Mouse (Mus musculus): ENCODE measurements around the gene Commd3. TPM values are rescaled to one million over a fixed set of nuclear protein-coding genes. Genes with fewer than 3 reads are reported as not detected.
A peak's percentile ranks its signal among the peaks of the same experiment; 100 is the strongest.

Commd3 gene
- polyA plus RNA-seq (2015; fragmentation: Nextera tagmentation; extraction: Ambion mirVana) = 194 and 201 TPM in 2 replicates

GRCm38 (mm10) chr2:18672133-18672765, at the start of gene Commd3:
Gene Commd3 (plus strand): TSS chr2:18672384.
- under 1% methylated on average over 90 of the region's 91 CpGs for WGBS

GRCm38 (mm10) chr2:18623219-18623618, 49.0 kb upstream of the Commd3 start:
- Histone ChIP-seq H3K4me2 (ENCODE audit: low read depth, low read length) (no peak overlapping the region), H3K9ac (ENCODE audit: low read length) (no peak overlapping the region), H3K36me3 (ENCODE audit: control insufficient read depth, insufficient read depth) (no peaks in the 10 kb centered on the region), H3K27me3 (ENCODE audit: control insufficient read depth, insufficient read depth, low read length) (no peaks in the 10 kb centered on the region), H3K4me3 (ENCODE audit: low read length) (no peak overlapping the region), H3K27ac (ENCODE audit: low read length) (no peak overlapping the region), H3K9me3 (replicated peaks; ENCODE audit: control insufficient read depth, low read length) (no peaks in the 10 kb centered on the region), H3K4me1 (ENCODE audit: control insufficient read depth, insufficient read depth, low read length) (no peaks in the 10 kb centered on the region)
- ATAC-seq (replicated peaks; ENCODE audit: extremely low read depth, insufficient read depth, low FRiP score) = no peak
- WGBS = 72% methylated on average over 10 of the region's 10 CpGs

More at GRCm38 (mm10) chr2:18672133-18672765, at the start of gene Commd3:
- H3K27ac ChIP-seq (ENCODE audit: low read length) = peak within 1 kb of the TSS; percentile 98
- no peaks in the 10 kb centered on the region for H3K9me3 ChIP-seq (replicated peaks; ENCODE audit: control insufficient read depth, low read length)
- H3K4me1 ChIP-seq (ENCODE audit: control insufficient read depth, insufficient read depth, low read length) = peaks cover 13% of the 10 kb centered on the region
- H3K27me3 ChIP-seq (ENCODE audit: control insufficient read depth, insufficient read depth, low read length) = no peaks in the 10 kb centered on the region
- peak; percentile 83 for ATAC-seq (replicated peaks; ENCODE audit: extremely low read depth, insufficient read depth, low FRiP score)
- H3K36me3 ChIP-seq (ENCODE audit: control insufficient read depth, insufficient read depth) = no peaks in the 10 kb centered on the region
- peak within 1 kb of the TSS; percentile 94 for H3K4me3 ChIP-seq (ENCODE audit: low read length)
- peak within 1 kb of the TSS; percentile 92 for H3K4me2 ChIP-seq (ENCODE audit: low read depth, low read length)
- peak within 1 kb of the TSS; percentile 99 for H3K9ac ChIP-seq (ENCODE audit: low read length)

- H3K9me3 ChIP-seq (replicated peaks; ENCODE audit: control insufficient read depth, low read length) = no peaks in the 10 kb centered on the region
- no peak overlapping the region for H3K27ac ChIP-seq (ENCODE audit: low read length)
- H3K4me3 ChIP-seq (ENCODE audit: low read length) = no peak overlapping the region
- 64% methylated on average over 5 of the region's 5 CpGs for WGBS
- H3K36me3 ChIP-seq (ENCODE audit: control insufficient read depth, insufficient read depth) = no peaks in the 10 kb centered on the region
- H3K9ac ChIP-seq (ENCODE audit: low read length) = no peak overlapping the region
- H3K4me2 ChIP-seq (ENCODE audit: low read depth, low read length) = no peak overlapping the region
- H3K4me1 ChIP-seq (ENCODE audit: control insufficient read depth, insufficient read depth, low read length) = no peaks in the 10 kb centered on the region
- no peaks in the 10 kb centered on the region for H3K27me3 ChIP-seq (ENCODE audit: control insufficient read depth, insufficient read depth, low read length)
- ATAC-seq (replicated peaks; ENCODE audit: extremely low read depth, insufficient read depth, low FRiP score) = no peak
Observed at GRCm38 (mm10) chr2:18630547-18630946, 41.6 kb upstream of the Commd3 start.

GRCm38 (mm10) chr2:18635052-18635451, 37.1 kb upstream of the Commd3 start:
- H3K36me3 ChIP-seq (ENCODE audit: control insufficient read depth, insufficient read depth) = no peaks in the 10 kb centered on the region
- no peaks in the 10 kb centered on the region for H3K9me3 ChIP-seq (replicated peaks; ENCODE audit: control insufficient read depth, low read length)
- no peak overlapping the region for H3K4me2 ChIP-seq (ENCODE audit: low read depth, low read length)
- H3K9ac ChIP-seq (ENCODE audit: low read length) = no peak overlapping the region
- no peak overlapping the region for H3K27ac ChIP-seq (ENCODE audit: low read length)
- H3K27me3 ChIP-seq (ENCODE audit: control insufficient read depth, insufficient read depth, low read length) = no peaks in the 10 kb centered on the region
- no peaks in the 10 kb centered on the region for H3K4me1 ChIP-seq (ENCODE audit: control insufficient read depth, insufficient read depth, low read length)
- no peak for ATAC-seq (replicated peaks; ENCODE audit: extremely low read depth, insufficient read depth, low FRiP score)
- WGBS = 70% methylated on average over 8 of the region's 8 CpGs
- no peak overlapping the region for H3K4me3 ChIP-seq (ENCODE audit: low read length)

GRCm38 (mm10) chr2:18648563-18648962, 23.6 kb upstream of the Commd3 start:
- ATAC-seq (replicated peaks; ENCODE audit: extremely low read depth, insufficient read depth, low FRiP score) = no peak
- H3K36me3 ChIP-seq (ENCODE audit: control insufficient read depth, insufficient read depth) = no peaks in the 10 kb centered on the region
- H3K27ac ChIP-seq (ENCODE audit: low read length) = no peak overlapping the region
- H3K27me3 ChIP-seq (ENCODE audit: control insufficient read depth, insufficient read depth, low read length) = no peaks in the 10 kb centered on the region
- no peak overlapping the region for H3K9ac ChIP-seq (ENCODE audit: low read length)
- no peak overlapping the region for H3K4me3 ChIP-seq (ENCODE audit: low read length)
- H3K4me1 ChIP-seq (ENCODE audit: control insufficient read depth, insufficient read depth, low read length) = no peaks in the 10 kb centered on the region
- no peaks in the 10 kb centered on the region for H3K9me3 ChIP-seq (replicated peaks; ENCODE audit: control insufficient read depth, low read length)
- H3K4me2 ChIP-seq (ENCODE audit: low read depth, low read length) = no peak overlapping the region
- WGBS = 86% methylated on average over 3 of the region's 4 CpGs

- no peaks in the 10 kb centered on the region for H3K4me1 ChIP-seq (ENCODE audit: control insufficient read depth, insufficient read depth, low read length)
- H3K36me3 ChIP-seq (ENCODE audit: control insufficient read depth, insufficient read depth) = no peaks in the 10 kb centered on the region
- no peaks in the 10 kb centered on the region for H3K9me3 ChIP-seq (replicated peaks; ENCODE audit: control insufficient read depth, low read length)
- H3K4me2 ChIP-seq (ENCODE audit: low read depth, low read length) = no peak overlapping the region
- H3K9ac ChIP-seq (ENCODE audit: low read length) = no peak overlapping the region
- 61% methylated on average over 5 of the region's 5 CpGs for WGBS
- no peak overlapping the region for H3K4me3 ChIP-seq (ENCODE audit: low read length)
- H3K27ac ChIP-seq (ENCODE audit: low read length) = no peak overlapping the region
- no peak for ATAC-seq (replicated peaks; ENCODE audit: extremely low read depth, insufficient read depth, low FRiP score)
- H3K27me3 ChIP-seq (ENCODE audit: control insufficient read depth, insufficient read depth, low read length) = no peaks in the 10 kb centered on the region
Observed at GRCm38 (mm10) chr2:18654821-18655220, 17.4 kb upstream of the Commd3 start.

- ATAC-seq (replicated peaks; ENCODE audit: extremely low read depth, insufficient read depth, low FRiP score) = no peak
- Histone ChIP-seq H3K27me3 (ENCODE audit: control insufficient read depth, insufficient read depth, low read length) (no peaks in the 10 kb centered on the region), H3K9ac (ENCODE audit: low read length) (no peak overlapping the region), H3K36me3 (ENCODE audit: control insufficient read depth, insufficient read depth) (no peaks in the 10 kb centered on the region), H3K4me3 (ENCODE audit: low read length) (no peak overlapping the region), H3K27ac (ENCODE audit: low read length) (no peak overlapping the region), H3K9me3 (replicated peaks; ENCODE audit: control insufficient read depth, low read length) (no peaks in the 10 kb centered on the region), H3K4me1 (ENCODE audit: control insufficient read depth, insufficient read depth, low read length) (no peaks in the 10 kb centered on the region), H3K4me2 (ENCODE audit: low read depth, low read length) (no peak overlapping the region)
- WGBS = 88% methylated on average over 3 of the region's 3 CpGs
Observed at GRCm38 (mm10) chr2:18664003-18664402, 8.2 kb upstream of the Commd3 start.

- no peak overlapping the region for H3K4me2 ChIP-seq (ENCODE audit: low read depth, low read length)
- ATAC-seq (replicated peaks; ENCODE audit: extremely low read depth, insufficient read depth, low FRiP score) = no peak
- 41% methylated on average over 6 of the region's 6 CpGs for WGBS
Observed at GRCm38 (mm10) chr2:18671041-18671440, 1.1 kb upstream of the Commd3 start.

GRCm38 (mm10) chr2:18672766-18673164, 581 bp downstream of the Commd3 start:
- no peaks in the 10 kb centered on the region for H3K9me3 ChIP-seq (replicated peaks; ENCODE audit: control insufficient read depth, low read length)
- H3K4me1 ChIP-seq (ENCODE audit: control insufficient read depth, insufficient read depth, low read length) = peaks cover 13% of the 10 kb centered on the region
- H3K27ac ChIP-seq (ENCODE audit: low read length) = peak overlapping the region; percentile 98
- no peaks in the 10 kb centered on the region for H3K27me3 ChIP-seq (ENCODE audit: control insufficient read depth, insufficient read depth, low read length)
- whole genome bisulfite sequencing = 1% methylated on average over 11 of the region's 11 CpGs
- H3K4me2 ChIP-seq (ENCODE audit: low read depth, low read length) = peak overlapping the region; percentile 92
- no peak for ATAC-seq (replicated peaks; ENCODE audit: extremely low read depth, insufficient read depth, low FRiP score)
- no peaks in the 10 kb centered on the region for H3K36me3 ChIP-seq (ENCODE audit: control insufficient read depth, insufficient read depth)
- peak overlapping the region; percentile 99 for H3K9ac ChIP-seq (ENCODE audit: low read length)
- H3K4me3 ChIP-seq (ENCODE audit: low read length) = peak overlapping the region; percentile 94

More at GRCm38 (mm10) chr2:18671041-18671440, 1.1 kb upstream of the Commd3 start:
- Histone ChIP-seq H3K9ac (ENCODE audit: low read length) (no peak overlapping the region), H3K9me3 (replicated peaks; ENCODE audit: control insufficient read depth, low read length) (no peaks in the 10 kb centered on the region), H3K4me1 (ENCODE audit: control insufficient read depth, insufficient read depth, low read length) (peaks cover 12% of the 10 kb centered on the region), H3K27me3 (ENCODE audit: control insufficient read depth, insufficient read depth, low read length) (no peaks in the 10 kb centered on the region), H3K36me3 (ENCODE audit: control insufficient read depth, insufficient read depth) (no peaks in the 10 kb centered on the region), H3K4me3 (ENCODE audit: low read length) (no peak overlapping the region), H3K27ac (ENCODE audit: low read length) (no peak overlapping the region)

Data from heart, embryonic 16.5 days (tissue).